Mouse (Mus musculus) T-helper 2 cell (primary cell): ENCODE measurements at regions not wholly inside any gene's neighbourhood (a gene's known extent, or its start where the extent isn't known, plus 50 kb on each side); places are given as distances from the start of the nearest gene placed in this dataset.

Source experiments
- in situ Hi-C: fragments of 300-600 bp; cut with MboI, MseI; formaldehyde crosslinking; loops from one replicate; pipeline ENCODE4 v1.15.1; 2025; ENCODE audit warnings: high pct_unique_total_duplicates

GRCm38 (mm10) chr8:26353476-26353875, 234.1 kb downstream of the Gm45692 start:
- in situ Hi-C loops: no loop called here

GRCm38 (mm10) chr8:26354516-26354915, 235.2 kb downstream of the Gm45692 start:
- in situ Hi-C loops: no loop called here

- in situ Hi-C loops: no loop called here
Observed at GRCm38 (mm10) chr8:26356801-26357200, 237.5 kb downstream of the Gm45692 start.

GRCm38 (mm10) chr8:26358711-26359136, 239.4 kb downstream of the Gm45692 start:
- in situ Hi-C loops: no loop called here

GRCm38 (mm10) chr8:26362366-26362765, 243.0 kb downstream of the Gm45692 start:
- in situ Hi-C loops: loop anchor here (10.0 kb wide), 1 partner anchor 642 kb away; no protein-coding TSS in a partner anchor

GRCm38 (mm10) chr8:26363616-26364015, 244.3 kb downstream of the Gm45692 start:
- in situ Hi-C loops: loop anchor here (10.0 kb wide), 1 partner anchor 641 kb away; no protein-coding TSS in a partner anchor

GRCm38 (mm10) chr8:26364637-26365036, 245.3 kb downstream of the Gm45692 start:
- in situ Hi-C loops: loop anchor here (10.0 kb wide), 1 partner anchor 640 kb away; no protein-coding TSS in a partner anchor

- in situ Hi-C loops: loop anchor here (10.0 kb wide), 1 partner anchor 604 kb away; no protein-coding TSS in a partner anchor
Observed at GRCm38 (mm10) chr8:26380668-26381067, 261.3 kb downstream of the Gm45692 start.

GRCm38 (mm10) chr8:26382426-26382825, 263.1 kb downstream of the Gm45692 start:
- in situ Hi-C loops: loop anchor here (10.0 kb wide), 1 partner anchor 602 kb away; no protein-coding TSS in a partner anchor

- in situ Hi-C loops: loop anchor here (10.0 kb wide), 1 partner anchor 601 kb away; no protein-coding TSS in a partner anchor
Observed at GRCm38 (mm10) chr8:26383886-26384285, 264.6 kb downstream of the Gm45692 start.

GRCm38 (mm10) chr8:26384305-26384993, 265.1 kb downstream of the Gm45692 start:
- in situ Hi-C loops: loop anchor here (10.0 kb wide), 1 partner anchor 600 kb away; no protein-coding TSS in a partner anchor

- in situ Hi-C loops: loop anchor here (10.0 kb wide), 1 partner anchor 600 kb away; no protein-coding TSS in a partner anchor
Observed at GRCm38 (mm10) chr8:26384994-26385345, 265.6 kb downstream of the Gm45692 start.

GRCm38 (mm10) chr8:26395061-26395460, 275.7 kb downstream of the Gm45692 start:
- in situ Hi-C loops: no loop called here

- in situ Hi-C loops: no loop called here
Observed at GRCm38 (mm10) chr8:26420002-26420401, 300.7 kb downstream of the Gm45692 start.

GRCm38 (mm10) chr8:26420536-26420935, 301.2 kb downstream of the Gm45692 start:
- in situ Hi-C loops: no loop called here

- in situ Hi-C loops: no loop called here
Observed at GRCm38 (mm10) chr8:26427311-26427710, 308.0 kb downstream of the Gm45692 start.

GRCm38 (mm10) chr8:26429751-26430327, 310.5 kb downstream of the Gm45692 start:
- in situ Hi-C loops: no loop called here

- in situ Hi-C loops: no loop called here
Observed at GRCm38 (mm10) chr8:26432161-26432919, 313.0 kb downstream of the Gm45692 start.

GRCm38 (mm10) chr8:26436236-26436635, 316.9 kb downstream of the Gm45692 start:
- in situ Hi-C loops: no loop called here

- in situ Hi-C loops: no loop called here
Observed at GRCm38 (mm10) chr8:26437571-26437970, 318.2 kb downstream of the Gm45692 start.

- in situ Hi-C loops: no loop called here
Observed at GRCm38 (mm10) chr8:26438246-26438862, 319.0 kb downstream of the Gm45692 start.

GRCm38 (mm10) chr8:26438877-26439276, 319.5 kb downstream of the Gm45692 start:
- in situ Hi-C loops: no loop called here
